Mouse (Mus musculus): Measurements from ENCODE around the gene Rit1. TPM values are rescaled to one million over a fixed set of nuclear protein-coding genes. Genes with fewer than 3 reads are reported as not detected.
"Not testable (repeated sequence)": the region's sequence is repeated elsewhere in the genome, so short reads cannot be mapped to it uniquely, and the experiment has no call there.

Gene Rit1
- total RNA-seq, 2 experiments from 2014 or later = 90.6 to 111 TPM

DNA sequence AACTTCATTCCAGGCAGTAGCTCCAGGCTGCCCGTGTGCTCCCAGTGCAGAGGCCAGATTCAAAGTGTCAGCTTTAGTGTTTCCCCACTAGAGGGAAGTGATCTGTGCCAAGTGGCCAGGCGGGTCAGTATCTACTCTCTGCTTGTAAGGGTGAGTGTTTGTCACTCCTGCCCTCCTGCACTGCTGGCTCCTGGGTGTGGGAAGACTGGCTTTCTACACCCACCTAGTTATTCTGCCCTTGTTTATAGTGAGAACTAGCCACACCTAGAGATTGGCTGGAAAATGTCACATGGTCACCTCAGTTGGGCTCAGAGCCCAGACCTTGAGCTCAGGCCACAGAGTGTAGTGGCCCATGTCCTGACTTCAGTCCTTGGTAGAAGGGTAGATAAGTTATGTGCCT, 2.5 kb downstream of the Rit1 start:
- ATAC-seq (replicated peaks; ENCODE audit: low FRiP score, poor library complexity, severe bottlenecking) = peak; percentile 57; the same call in 1 of the 2 replicates

DNA sequence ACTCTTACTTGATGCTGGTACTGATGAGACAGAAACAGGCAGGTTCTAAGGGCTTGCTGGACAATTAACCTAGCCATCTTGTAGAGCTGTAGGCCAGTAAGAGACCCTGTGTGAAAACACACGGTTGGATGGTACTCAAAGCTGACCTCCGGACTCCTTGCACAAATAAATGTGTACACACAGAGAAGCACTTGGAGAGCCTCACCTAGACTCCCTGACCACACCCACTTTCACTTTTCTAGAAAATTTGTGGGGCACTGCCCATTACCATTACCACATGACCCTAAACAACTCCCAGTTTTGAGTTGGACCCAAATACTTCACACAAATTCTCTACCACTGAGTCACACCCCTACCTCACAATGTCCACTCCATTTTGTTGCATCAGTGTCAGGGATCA, 19.9 kb downstream of the Rit1 start:
- ATAC-seq (replicated peaks; ENCODE audit: low FRiP score, poor library complexity, severe bottlenecking) = no peak

DNA sequence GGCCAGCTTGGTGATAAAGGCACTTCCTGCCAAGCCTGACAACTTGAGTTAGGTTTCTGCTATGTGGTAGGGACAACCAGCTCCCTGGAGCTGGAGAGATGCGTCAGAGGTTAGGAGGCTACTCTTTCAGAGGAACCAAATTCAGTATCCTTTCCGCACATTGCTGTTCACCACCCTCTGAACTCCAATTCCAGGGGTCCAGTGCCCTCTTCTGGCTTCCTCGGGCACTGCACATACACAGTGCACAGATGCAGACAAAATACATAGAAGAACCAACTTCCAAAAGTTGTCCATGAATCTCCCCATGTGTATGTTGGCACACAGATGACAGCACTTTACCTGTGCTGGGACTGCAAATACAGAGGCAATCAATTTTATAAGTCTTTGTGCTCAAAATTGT, 22.0 kb downstream of the Rit1 start:
- peak; percentile 85 for ATAC-seq (replicated peaks; ENCODE audit: low FRiP score, poor library complexity, severe bottlenecking)

DNA sequence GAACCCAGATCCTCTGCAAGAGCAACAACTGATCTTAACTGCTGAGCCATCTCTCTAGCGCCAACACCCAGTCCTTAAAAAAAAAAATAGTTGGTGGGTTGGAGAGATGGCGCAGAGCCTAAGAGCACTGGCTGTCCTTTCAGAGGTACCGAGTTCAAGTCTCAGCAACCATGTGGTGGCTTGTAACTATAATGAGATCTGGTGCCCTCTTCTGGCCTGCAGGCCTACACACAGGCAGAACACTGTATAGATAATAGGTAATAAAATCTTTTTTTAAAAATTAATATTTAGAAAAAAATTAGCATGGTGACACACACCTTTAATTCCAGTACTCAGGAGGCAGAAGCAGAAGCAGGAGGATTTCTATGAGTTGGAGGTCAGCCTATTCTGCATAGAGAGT, 23.5 kb downstream of the Rit1 start:
- no peak for ATAC-seq (replicated peaks; ENCODE audit: low FRiP score, poor library complexity, severe bottlenecking)

DNA sequence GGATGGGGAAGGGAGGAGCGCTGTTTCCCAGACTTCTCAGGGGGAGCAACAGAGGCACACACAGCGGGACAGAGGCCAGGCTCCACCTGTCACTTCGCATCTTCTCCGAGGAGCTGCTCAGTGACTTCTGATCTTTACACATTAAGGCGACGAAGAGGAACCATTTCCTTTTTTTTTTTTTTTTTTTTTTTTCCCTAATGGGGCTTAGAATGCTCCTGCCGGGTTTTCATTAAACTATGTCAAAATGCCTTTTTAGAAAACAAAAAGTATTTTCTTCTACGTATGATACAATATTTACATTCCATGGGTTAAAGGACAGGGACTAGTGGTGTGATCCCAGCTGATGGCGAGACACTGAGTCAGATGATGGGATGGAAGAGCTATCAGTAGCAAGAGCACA, 28.9 kb downstream of the Rit1 start:
- no peak for ATAC-seq (replicated peaks; ENCODE audit: low FRiP score, poor library complexity, severe bottlenecking)

DNA sequence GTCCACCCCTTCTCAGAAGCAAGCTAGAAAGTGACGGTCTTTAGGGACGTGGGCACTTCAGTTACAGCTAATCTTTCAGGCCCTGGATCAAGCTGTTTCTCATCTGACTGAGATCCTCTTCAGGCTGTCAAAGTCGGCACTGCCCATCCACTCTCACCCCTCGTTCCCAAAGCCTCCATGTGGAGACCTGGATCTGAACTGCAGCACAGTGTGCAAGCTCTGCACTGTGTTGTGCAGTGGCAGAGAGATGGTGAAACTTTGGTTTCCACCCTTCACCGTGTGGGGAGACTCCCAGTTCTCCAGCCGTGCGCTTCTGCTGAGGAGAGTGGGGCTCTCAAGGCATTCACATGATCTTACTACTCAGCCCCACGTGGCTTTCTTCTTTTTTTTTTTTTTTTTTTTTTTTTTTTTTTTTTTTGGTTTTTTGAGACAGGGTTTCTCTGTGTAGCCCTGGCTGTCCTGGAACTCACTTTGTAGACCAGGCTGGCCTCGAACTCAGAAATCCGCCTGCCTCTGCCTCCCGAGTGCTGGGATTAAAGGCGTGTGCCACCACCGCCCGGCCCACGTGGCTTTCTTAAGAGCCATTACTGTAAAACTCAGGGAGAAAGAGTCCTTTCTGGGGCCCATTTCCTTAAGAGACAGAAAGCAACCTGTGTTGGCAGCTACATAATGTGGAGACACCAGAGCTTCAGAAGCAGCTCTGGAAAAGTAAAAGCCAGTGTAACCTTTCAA, 29.7 kb downstream of the Rit1 start:
- ATAC-seq (replicated peaks; ENCODE audit: low FRiP score, poor library complexity, severe bottlenecking) = no peak

DNA sequence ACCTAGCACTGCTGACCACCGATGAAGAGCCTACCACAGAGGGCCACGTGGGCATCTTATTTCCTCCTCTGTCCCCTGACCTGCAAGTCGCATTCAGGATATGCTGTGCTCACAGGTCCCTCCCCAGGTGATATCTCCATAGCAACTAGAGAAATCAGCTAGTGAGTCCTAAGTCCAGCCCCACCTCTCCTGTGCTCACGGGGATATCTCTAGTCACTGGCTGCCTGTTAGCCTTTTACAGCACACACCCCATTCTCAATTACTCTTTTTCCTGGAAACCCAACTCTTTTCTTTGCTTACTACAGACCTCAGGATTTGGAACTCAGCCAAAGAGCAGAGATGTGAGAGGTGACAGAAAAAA, 30.2 kb downstream of the Rit1 start:
- ATAC-seq (replicated peaks; ENCODE audit: low FRiP score, poor library complexity, severe bottlenecking) = no peak

DNA sequence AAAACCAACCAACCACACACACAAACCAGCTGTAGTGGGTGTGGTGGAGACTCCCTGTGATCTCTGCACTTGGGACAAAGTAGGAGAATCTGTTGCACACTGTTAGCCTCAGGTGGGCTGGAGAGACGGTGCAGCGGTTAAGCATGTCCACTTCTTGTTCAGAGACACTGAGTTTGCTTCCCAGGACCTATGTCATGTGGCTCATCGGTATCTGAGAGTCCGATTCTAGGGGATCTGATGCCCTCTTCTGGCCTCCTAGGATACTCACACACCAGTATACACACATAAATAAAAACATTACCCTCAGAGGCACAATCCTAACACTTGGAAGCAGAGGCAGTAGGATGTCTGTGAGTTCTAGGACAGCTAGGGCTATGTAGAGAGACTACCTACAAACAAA, 37.6 kb downstream of the Rit1 start:
- ATAC-seq (replicated peaks; ENCODE audit: low FRiP score, poor library complexity, severe bottlenecking) = no peak

DNA sequence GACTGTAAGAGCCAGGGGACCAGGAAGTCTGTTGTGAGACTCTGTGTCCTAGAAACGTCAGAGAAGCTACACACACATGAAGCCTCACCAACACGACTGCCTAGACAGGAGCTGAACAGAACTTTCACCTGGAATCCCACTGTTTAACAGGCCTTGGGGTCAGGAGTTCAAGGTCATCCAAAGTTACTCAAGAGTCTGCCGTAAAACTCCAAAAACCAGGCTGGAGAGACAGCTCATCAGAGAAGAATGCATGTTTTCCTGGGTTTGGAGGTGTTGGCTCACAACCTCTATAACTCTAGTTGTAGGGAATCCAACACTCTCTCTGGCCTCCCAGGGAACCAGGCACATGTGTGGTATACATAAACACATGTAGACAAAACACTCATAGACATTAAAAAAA, 38.9 kb downstream of the Rit1 start:
- no peak for ATAC-seq (replicated peaks; ENCODE audit: low FRiP score, poor library complexity, severe bottlenecking)

DNA sequence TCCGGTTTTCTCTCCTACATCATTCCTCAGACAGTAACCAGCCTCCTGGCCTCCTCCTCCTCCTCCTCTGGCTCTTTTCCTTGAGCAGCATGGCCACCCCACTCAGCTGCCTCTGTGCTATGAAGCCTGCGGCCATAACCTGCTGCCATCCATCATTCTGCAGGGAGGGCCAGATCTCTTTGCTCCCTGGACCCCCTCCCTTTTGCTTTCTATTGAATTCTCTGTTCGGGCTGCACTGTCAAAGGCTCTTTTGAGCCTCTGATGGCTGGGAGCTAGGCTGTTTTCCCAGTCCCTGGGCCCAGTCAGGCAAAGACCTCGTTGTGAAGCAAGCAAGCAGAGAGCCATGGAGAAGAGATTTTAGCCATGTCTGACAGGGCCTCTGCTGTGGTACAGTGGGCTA, 39.6 kb downstream of the Rit1 start:
- no peak for ATAC-seq (replicated peaks; ENCODE audit: low FRiP score, poor library complexity, severe bottlenecking)

DNA sequence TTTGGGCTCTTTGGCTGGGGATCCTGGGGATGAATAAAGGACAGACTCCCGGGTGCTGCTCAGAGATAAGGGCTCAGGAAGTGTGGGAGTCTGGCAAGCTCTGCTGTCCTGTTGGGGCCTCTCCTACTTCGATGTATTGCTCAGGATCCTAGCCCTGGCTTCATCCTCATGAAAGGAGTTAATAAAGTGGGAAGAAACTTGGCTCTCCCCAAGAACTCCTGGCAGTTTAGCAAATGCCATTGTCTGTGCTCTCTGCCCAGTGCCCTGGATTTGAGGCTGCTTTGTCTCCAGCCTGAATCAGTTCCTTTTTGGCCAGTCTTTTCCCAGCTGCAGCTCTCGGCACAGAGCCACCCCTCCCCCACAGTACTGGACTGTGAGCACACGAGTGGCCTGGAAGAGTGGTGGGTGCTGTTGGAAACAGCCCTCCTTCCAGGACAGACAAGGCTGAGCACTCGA, 41.4 kb downstream of the Rit1 start:
- ATAC-seq (replicated peaks; ENCODE audit: low FRiP score, poor library complexity, severe bottlenecking) = no peak

DNA sequence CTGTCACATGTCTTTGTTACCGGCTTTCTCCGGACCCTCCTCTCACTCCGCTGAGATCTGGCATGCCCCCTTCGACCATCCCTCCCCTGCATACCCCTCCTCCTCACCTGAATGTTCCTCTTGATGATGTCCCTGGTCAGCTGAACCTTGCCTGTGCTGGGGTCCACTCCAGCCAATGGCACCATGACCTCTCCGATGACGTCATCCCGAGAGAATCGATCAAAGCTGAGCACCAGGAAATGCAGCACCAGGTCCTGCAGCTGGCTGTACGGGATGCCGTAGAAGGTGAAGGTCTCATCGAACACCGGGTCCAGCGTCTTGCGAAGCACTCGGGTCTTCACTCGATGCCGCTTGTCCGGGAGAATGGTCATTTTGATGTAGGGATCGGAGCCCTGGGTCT, 45.0 kb downstream of the Rit1 start:
- ATAC-seq (replicated peaks; ENCODE audit: low FRiP score, poor library complexity, severe bottlenecking) = no peak

DNA sequence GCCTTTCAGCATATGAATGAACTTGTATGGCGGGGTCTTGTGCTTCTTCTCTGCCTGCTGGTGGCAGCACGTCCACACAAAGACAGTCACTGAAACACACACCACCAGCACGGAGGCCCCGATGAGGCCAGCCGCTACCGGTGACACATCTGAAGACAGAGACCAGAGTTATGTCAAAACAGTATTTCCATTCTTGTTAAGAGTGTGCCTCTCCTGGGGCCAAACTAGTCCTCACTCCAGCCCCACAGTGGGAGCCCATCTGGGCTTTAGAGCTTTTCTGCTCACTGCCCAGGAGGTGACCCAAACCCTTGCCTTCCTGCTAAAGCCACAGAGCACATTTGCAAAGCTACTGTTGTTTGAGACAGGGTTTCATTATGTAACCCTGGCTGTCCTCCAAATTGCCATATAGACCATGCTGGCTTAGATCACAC, 45.8 kb downstream of the Rit1 start:
- ATAC-seq (replicated peaks; ENCODE audit: low FRiP score, poor library complexity, severe bottlenecking) = no peak

DNA sequence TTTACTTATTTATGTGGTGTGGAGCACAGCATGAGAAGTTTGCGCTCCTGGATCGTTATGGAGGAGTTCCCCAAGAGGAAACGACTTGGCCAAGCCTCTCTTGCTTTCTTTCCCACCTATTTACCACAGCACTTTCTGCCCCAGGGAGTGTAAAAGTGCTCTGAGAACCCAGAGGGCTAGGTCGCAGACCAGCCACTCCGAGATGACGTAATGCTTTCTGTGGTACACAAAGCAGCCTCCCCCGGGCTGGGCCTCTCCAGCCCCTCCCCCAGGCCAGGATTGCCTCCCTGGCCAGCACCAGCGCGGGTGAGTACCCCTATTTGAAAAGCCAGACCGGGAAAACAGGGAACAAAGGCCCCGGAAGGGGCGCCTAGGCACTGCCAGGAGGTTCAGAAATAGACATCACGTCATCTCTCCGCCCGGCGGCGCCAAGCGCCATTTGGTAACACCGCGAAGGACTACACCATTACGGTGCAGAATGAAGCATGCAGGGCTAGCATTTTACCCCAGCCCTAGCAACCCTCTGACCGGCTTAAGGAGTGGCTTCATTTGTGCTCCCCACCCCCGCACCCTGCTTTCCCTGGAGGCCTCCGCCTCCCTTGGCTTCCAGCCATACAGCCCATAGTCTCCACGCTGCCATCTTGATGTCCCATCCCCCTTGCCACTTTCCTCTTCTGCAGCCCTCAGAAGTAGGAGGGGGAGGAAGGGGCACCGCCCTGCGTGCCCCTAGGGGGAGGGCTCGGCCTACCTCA, 54.7 kb downstream of the Rit1 start:
- ATAC-seq (replicated peaks; ENCODE audit: low FRiP score, poor library complexity, severe bottlenecking) = not testable (repeated sequence)

DNA sequence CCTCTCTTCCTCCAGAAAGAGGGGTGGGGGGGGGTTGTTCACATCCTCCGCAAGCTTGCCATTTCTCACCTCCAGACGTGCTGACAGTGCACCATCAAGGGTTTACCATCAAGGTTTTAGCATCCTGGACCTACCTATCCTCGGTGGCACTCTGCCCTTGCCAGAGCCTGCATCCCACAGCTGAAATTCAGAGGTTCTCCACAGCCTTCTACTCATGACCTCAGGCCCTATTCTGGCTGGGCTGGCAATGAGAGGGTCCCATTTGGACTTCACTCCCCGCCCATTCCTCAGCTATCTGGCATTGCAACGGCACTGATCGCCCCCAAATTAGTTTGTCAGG, 55.3 kb downstream of the Rit1 start:
- not testable (repeated sequence) for ATAC-seq (replicated peaks; ENCODE audit: low FRiP score, poor library complexity, severe bottlenecking)

DNA sequence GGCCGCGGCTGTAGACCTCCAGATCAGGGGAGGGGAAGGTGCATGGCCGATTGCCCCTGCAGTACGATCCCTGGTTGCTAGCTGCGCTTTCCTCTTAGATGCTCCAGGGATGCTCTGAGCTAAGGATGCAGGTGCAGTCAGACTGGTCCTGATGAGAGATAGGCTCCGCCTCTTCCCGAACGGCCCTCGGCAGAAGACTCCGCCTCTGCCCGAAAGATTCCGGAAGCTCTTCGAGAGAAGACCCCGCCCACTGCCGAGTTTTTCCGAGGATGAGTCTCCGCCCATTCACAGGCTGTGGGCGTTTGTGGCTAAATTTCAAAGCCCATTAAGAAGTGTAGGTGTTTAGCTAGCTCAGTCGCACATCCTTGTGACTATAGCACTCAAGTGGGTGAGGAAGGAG, 55.8 kb downstream of the Rit1 start:
- peak; percentile 84 for ATAC-seq (replicated peaks; ENCODE audit: low FRiP score, poor library complexity, severe bottlenecking)

DNA sequence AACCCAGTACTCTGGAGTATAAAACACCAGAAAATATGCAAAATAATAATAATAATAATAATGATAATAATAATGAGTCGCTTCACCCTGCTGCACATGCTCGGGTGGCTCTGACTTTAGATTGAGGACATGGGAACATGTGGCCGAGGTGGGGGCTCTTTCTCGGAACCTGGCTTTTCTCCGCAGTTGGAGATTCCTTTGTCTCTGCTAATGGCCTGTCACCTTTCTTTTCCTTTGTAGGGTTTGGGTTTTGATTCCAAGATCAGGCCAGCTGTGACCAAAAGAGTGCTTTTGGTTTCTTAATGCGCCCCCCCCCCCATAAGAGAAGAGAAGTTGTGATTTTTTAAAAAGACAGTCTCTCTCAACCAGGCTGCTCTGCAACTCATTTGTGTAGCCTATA, 56.5 kb downstream of the Rit1 start:
- ATAC-seq (replicated peaks; ENCODE audit: low FRiP score, poor library complexity, severe bottlenecking) = not testable (repeated sequence)

DNA sequence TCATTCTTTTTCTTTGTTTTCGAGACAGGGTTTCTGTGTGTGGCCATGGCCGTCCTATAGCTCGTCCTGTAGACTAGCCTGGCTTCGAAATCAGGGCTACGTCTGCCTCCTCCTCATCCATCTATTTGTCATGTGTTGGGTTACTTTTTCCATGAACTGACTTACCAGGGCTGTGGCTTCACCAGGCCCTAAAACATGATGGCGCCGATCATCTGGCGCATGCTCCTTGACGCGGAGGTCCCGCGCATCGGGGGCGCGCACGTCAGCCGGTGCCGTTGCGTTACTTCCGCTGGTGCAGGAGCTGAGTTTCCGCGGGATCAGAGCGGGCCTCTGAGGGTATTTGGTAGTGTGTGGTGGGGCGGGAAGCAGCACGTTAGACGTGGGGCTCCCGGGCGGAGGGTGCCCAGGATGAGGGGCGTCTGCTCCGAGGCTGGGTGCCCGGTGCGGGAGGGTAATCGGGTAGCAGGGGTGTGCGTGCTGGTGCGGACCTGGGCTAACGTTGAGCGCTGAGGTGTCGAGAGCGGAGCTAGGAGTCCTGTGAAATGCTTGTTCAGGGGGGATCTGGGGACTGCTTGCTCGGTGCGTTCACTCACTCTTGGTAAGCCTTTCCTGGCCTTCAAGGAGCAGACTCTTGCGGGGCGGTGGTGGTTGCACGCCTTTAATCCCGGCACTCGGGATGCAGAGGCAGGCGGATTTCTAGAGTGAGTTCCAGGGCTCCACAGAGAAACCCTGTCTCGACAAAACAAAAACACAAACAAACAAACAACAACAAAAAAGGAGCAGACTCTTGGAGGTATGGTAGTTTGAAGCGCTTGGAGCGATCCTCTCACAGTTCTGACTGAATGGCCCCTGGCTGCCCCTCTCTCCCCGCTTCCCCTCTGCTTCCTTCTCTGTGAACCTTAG, 58.6 kb downstream of the Rit1 start, which contains the start of gene Syt11:
Syt11 (minus strand) TSS at position 226 of the 903 bp plus-strand sequence.
- ATAC-seq (replicated peaks; ENCODE audit: low FRiP score, poor library complexity, severe bottlenecking) = peak; percentile 88

Data from erythroblast, adult 5-6 weeks (primary cell).